Mouse (Mus musculus) hindbrain, embryonic 11.5 days (tissue): ENCODE data around the gene 1700029J07Rik. TPM values are rescaled to one million over a fixed set of nuclear protein-coding genes. Genes with fewer than 3 reads are reported as not detected.

Source experiments
- ATAC-seq: fragments of 200-750 bp; cut with Nextera tagmentation; 2 replicates; pipeline ENCODE4 v1.8.0; 2017; ENCODE audit warnings: mild to moderate bottlenecking, moderate TSS enrichment, moderate library complexity; ENCODE audit not compliant: low FRiP score
- DNase-seq: peaks from one replicate; pipeline ENCODE4 v3.0.0-alpha.2; 2015; ENCODE audit warnings: low spot score
- H3K27ac ChIP-seq: fragments of 300-500 bp; sonication (generic); 2 replicates; pipeline ENCODE4 v1.5.1; 2014; ENCODE audit warnings: mild to moderate bottlenecking, low read depth, low read length
- H3K27me3 ChIP-seq: fragments of 300-500 bp; sonication (generic); 2 replicates; pipeline ENCODE4 v1.6.1; 2014; ENCODE audit warnings: mild to moderate bottlenecking, low read length, moderate library complexity, mixed read lengths; ENCODE audit not compliant: control insufficient read depth, insufficient read depth
- H3K36me3 ChIP-seq: fragments of 300-500 bp; sonication (generic); 2 replicates; pipeline ENCODE4 v1.6.1; 2014; ENCODE audit warnings: mild to moderate bottlenecking, low read length, moderate library complexity, mixed read lengths; ENCODE audit not compliant: control insufficient read depth, insufficient read depth
- H3K4me1 ChIP-seq: fragments of 300-500 bp; sonication (generic); replicated peaks from 2 replicates; pipeline ENCODE4 v1.6.1; 2014; ENCODE audit warnings: low read length, mixed read lengths; ENCODE audit not compliant: control insufficient read depth, insufficient read depth
- H3K4me2 ChIP-seq: fragments of 300-500 bp; sonication (generic); replicated peaks from 2 replicates; pipeline ENCODE4 v1.6.1; 2014; ENCODE audit warnings: mild to moderate bottlenecking, low read depth, low read length
- H3K4me3 ChIP-seq: fragments of 300-500 bp; sonication (generic); 2 replicates; pipeline ENCODE4 v1.5.1; 2014; ENCODE audit warnings: low read depth, low read length
- H3K9ac ChIP-seq: fragments of 300-500 bp; sonication (generic); 2 replicates; pipeline ENCODE4 v1.6.1; 2014; ENCODE audit warnings: low read depth, low read length
- H3K9me3 ChIP-seq: fragments of 300-500 bp; sonication (generic); 2 replicates; pipeline ENCODE4 v1.6.1; 2016; ENCODE audit warnings: low read length; ENCODE audit not compliant: control insufficient read depth
- WGBS: fragments of 180-500 bp; shearing (Covaris S2); extraction: QIAGEN DNeasy Blood & Tissue Kit; methylation state at CpG from one replicate; pipeline ENCODE4 v1.1.7; 2014; 5-methylcytosine and 5-hydroxymethylcytosine counted together
- polyA plus RNA-seq: library from polyadenylated mRNA; unstranded; fragments of >200 nt; fragmentation: Nextera tagmentation; extraction: Ambion mirVana; gene quantifications from 2 replicates; pipeline ENCODE4 v1.2.1, GENCODE M21; 2014

1700029J07Rik gene
- polyA plus RNA-seq, 1 experiment from 2014 or later, result 3.9 TPM

- Histone ChIP-seq H3K27me3 (no peaks in the 10 kb centered on the region), H3K4me1 (no peaks in the 10 kb centered on the region), H3K4me3 (peak overlapping the region; percentile 47), H3K4me2 (peak overlapping the region; percentile 82), H3K27ac (peak overlapping the region; percentile 96), H3K36me3 (0 out of 2 replicates have a peak, but pooled peaks cover 2% of the 10 kb centered on the region), H3K9me3 (no peaks in the 10 kb centered on the region), H3K9ac (peak overlapping the region; percentile 87)
- DNase-seq (peak; percentile 99), ATAC-seq (peak; percentile 99)
- 9% methylated on average over 52 of the region's 55 CpGs for WGBS
Observed at GRCm38 (mm10) chr8:45999784-46000705, 25.0 kb upstream of the 1700029J07Rik start.

DNA sequence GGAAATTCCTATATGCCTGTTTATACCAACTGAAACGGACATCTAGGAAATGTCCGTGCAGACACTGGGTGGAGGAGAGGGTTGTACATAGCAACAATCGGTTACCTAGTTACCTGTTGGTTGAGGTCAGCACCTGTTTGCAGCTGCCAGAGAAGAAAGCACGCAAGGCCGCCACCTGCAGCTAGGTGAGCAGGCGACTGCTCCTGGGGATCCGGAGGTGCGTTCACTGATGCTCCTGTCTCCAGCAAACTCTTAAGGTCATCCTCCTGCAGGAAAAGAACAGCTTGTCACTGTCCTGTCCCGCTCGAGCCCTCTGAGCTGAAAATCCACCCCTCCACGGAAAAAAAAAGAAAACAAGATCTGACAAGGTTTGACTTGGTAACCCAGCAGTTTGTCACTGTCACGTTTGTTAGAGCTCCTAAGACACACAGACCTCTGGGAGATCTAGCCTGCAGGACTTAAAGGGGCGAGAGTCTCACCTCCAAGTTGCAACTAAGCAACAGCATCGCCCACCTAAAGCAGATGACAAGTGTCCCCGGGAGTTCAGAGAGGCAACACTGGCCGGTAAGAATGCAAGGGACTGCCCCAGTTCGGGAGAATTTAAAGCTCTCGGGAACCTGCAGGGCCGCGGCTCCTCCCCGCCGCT lies 24.2 kb upstream of the 1700029J07Rik start, which contains the start of gene Lrp2bp:
Gene Lrp2bp (plus strand): TSS at position 166 of the 646 bp plus-strand sequence.
- Histone ChIP-seq H3K4me1 (no peaks in the 10 kb centered on the region), H3K36me3 (0 out of 2 replicates have a peak, but pooled peaks cover 2% of the 10 kb centered on the region), H3K4me2 (peak within 1 kb of the TSS; percentile 82), H3K27ac (peak within 1 kb of the TSS; percentile 96), H3K9ac (peak within 1 kb of the TSS; percentile 87), H3K27me3 (no peaks in the 10 kb centered on the region), H3K9me3 (no peaks in the 10 kb centered on the region), H3K4me3 (peak within 1 kb of the TSS; percentile 47)
- WGBS, result 4% methylated on average over 22 of the region's 22 CpGs
- no peak for ATAC-seq
- DNase-seq, result no peak

GRCm38 (mm10) chr8:45998228-45998627 lies 23.2 kb upstream of the 1700029J07Rik start:
- WGBS, result 93% methylated on average over 2 of the region's 2 CpGs

DNA sequence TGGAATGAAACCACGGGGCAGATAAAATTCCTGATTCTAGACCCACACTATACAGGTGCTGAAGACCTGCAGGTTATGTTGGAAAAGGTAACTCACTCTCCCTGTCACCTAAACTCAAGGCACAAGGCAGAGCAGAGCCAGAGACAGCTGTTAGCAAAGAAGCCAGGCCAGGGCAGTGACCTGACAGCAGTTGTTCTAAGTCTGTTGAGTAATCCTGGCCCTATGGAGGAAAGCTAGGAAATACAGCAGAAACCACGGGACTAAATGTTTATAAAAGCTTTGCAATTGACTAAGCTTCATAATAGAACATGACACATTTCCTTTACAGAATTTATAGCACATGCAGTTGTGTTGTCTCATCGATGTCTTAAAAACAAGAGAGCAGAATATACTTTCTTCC lies 20.5 kb upstream of the 1700029J07Rik start:
- Histone ChIP-seq H3K4me3 (no peak overlapping the region), H3K4me1 (no peaks in the 10 kb centered on the region), H3K27me3 (no peaks in the 10 kb centered on the region), H3K36me3 (0 out of 2 replicates have a peak, but pooled peaks cover 2% of the 10 kb centered on the region), H3K4me2 (no peak overlapping the region), H3K9me3 (no peaks in the 10 kb centered on the region), H3K9ac (no peak overlapping the region), H3K27ac (no peak overlapping the region)
- DNase-seq (no peak), ATAC-seq (no peak)
- WGBS, result 89% methylated on average over 3 of the region's 3 CpGs

More at GRCm38 (mm10) chr8:45998228-45998627, 23.2 kb upstream of the 1700029J07Rik start:
- Histone ChIP-seq H3K9me3 (no peaks in the 10 kb centered on the region), H3K27ac (no peak overlapping the region), H3K4me1 (no peaks in the 10 kb centered on the region), H3K9ac (no peak overlapping the region), H3K36me3 (0 out of 2 replicates have a peak, but pooled peaks cover 2% of the 10 kb centered on the region), H3K4me2 (no peak overlapping the region), H3K4me3 (no peak overlapping the region), H3K27me3 (no peaks in the 10 kb centered on the region)
- DNase-seq, result no peak
- ATAC-seq, result no peak

DNA sequence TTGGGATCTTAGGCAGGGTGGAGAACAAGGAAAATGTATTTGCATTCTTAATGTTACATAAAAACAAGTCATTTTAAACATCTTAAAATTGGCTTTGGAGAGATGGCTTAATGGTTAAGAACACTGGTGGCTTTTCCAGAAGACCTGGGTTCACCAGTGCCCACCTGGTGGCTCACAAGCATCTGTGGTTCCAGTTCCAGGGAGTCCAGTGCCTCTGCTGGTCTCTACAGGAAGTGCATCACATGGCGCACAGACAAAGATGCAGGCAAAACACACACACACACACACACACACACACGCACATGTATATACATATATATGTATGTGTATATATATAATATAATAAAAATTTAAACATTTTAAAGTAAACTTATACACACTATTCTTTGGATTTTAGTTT lies 19.1 kb upstream of the 1700029J07Rik start:
- Histone ChIP-seq H3K4me3 (no peak overlapping the region), H3K9me3 (no peaks in the 10 kb centered on the region), H3K36me3 (0 out of 2 replicates have a peak, but pooled peaks cover 2% of the 10 kb centered on the region), H3K27me3 (no peaks in the 10 kb centered on the region), H3K9ac (no peak overlapping the region), H3K4me1 (no peaks in the 10 kb centered on the region), H3K4me2 (no peak overlapping the region), H3K27ac (no peak overlapping the region)
- ATAC-seq (no peak), DNase-seq (peak; percentile 27)
- WGBS, result 100% methylated on average over 2 of the region's 2 CpGs

DNA sequence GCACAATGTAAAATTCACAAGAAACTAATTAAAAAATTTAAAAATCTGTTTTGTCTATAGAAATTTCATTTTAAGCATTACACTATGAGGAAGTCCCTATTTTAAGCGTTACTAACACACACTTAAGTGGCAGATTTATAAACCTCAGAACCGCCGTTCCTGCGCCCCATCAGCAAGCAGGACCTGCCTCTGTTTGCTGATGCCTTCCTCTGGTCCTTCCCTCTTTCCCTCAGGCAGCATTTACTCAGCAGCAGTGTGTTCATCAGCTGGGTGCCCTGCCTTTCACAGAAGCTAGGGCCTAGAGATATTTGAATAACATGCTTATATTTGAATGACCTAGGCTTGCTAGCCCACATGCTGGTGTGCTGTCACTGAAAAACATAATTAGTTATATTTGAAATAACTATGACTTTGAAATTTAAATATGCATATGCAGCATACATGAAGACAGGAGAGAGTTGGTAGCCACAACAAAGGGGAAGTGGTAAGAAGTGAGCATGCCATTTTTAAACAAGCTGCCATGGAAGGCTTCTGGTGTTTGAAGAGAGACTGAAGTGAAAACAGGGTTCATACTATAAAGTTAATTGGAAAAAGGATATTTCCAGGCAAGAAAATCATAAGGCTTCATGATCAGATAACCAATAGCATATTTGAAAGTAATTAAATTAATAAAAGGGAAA lies 15.7 kb upstream of the 1700029J07Rik start:
- DNase-seq (no peak), ATAC-seq (no peak)
- H3K27me3 ChIP-seq, result no peaks in the 10 kb centered on the region
- no peaks in the 10 kb centered on the region for H3K4me1 ChIP-seq
- no peak overlapping the region for H3K9ac ChIP-seq
- H3K4me2 ChIP-seq, result no peak overlapping the region
- no peaks in the 10 kb centered on the region for H3K9me3 ChIP-seq
- 0 out of 2 replicates have a peak, but pooled peaks cover 2% of the 10 kb centered on the region for H3K36me3 ChIP-seq
- H3K4me3 ChIP-seq, result no peak overlapping the region
- WGBS, result 97% methylated on average over 4 of the region's 4 CpGs
- no peak overlapping the region for H3K27ac ChIP-seq

GRCm38 (mm10) chr8:45988189-45988588 lies 13.1 kb upstream of the 1700029J07Rik start:
- Histone ChIP-seq H3K9me3 (no peaks in the 10 kb centered on the region), H3K4me2 (no peak overlapping the region), H3K27ac (no peak overlapping the region), H3K36me3 (no peaks in the 10 kb centered on the region), H3K9ac (no peak overlapping the region), H3K4me3 (no peak overlapping the region), H3K4me1 (no peaks in the 10 kb centered on the region), H3K27me3 (no peaks in the 10 kb centered on the region)
- ATAC-seq (no peak), DNase-seq (no peak)
- WGBS, result 74% methylated on average over 2 of the region's 2 CpGs

- Histone ChIP-seq H3K4me3 (no peak overlapping the region), H3K4me1 (no peaks in the 10 kb centered on the region), H3K27me3 (no peaks in the 10 kb centered on the region), H3K36me3 (no peaks in the 10 kb centered on the region), H3K9me3 (no peaks in the 10 kb centered on the region), H3K9ac (no peak overlapping the region), H3K27ac (no peak overlapping the region), H3K4me2 (no peak overlapping the region)
- DNase-seq (no peak), ATAC-seq (no peak)
- WGBS, result 91% methylated on average over 3 of the region's 3 CpGs
Observed at GRCm38 (mm10) chr8:45986665-45987064, 11.6 kb upstream of the 1700029J07Rik start.
